Mouse (Mus musculus): Measurements from ENCODE around the gene Cdk17. TPM values are rescaled to one million over a fixed set of nuclear protein-coding genes. Genes with fewer than 3 reads are reported as not detected.
A peak's percentile ranks its signal among the peaks of the same experiment; 100 is the strongest.
"Not testable (repeated sequence)": the region's sequence is repeated elsewhere in the genome, so short reads cannot be mapped to it uniquely, and the experiment has no call there.

The Cdk17 gene
- polyA plus RNA-seq, 1 experiment from 2014 or later: 17.2 TPM

- H3K27me3 ChIP-seq: no peaks in the 10 kb centered on the region
- no peak overlapping the region for H3K9ac ChIP-seq
- ATAC-seq (replicated peaks; ENCODE audit: low FRiP score): no peak
- no peaks in the 10 kb centered on the region for H3K36me3 ChIP-seq
- no peak overlapping the region for H3K4me2 ChIP-seq
- no peak overlapping the region for H3K4me3 ChIP-seq (replicated peaks)
- no peaks in the 10 kb centered on the region for H3K9me3 ChIP-seq (replicated peaks)
- H3K27ac ChIP-seq: no peak overlapping the region
- no peaks in the 10 kb centered on the region for H3K4me1 ChIP-seq
- WGBS: 80% methylated on average over 10 of the region's 10 CpGs
These were observed 15.6 kb upstream of the Cdk17 start for GRCm38 (mm10) chr10:93145088-93145487.

- 85% methylated on average over 4 of the region's 4 CpGs for WGBS
- no peak overlapping the region for H3K4me2 ChIP-seq
- no peaks in the 10 kb centered on the region for H3K27me3 ChIP-seq
- no peak overlapping the region for H3K9ac ChIP-seq
- no peaks in the 10 kb centered on the region for H3K36me3 ChIP-seq
- ATAC-seq (replicated peaks; ENCODE audit: low FRiP score): no peak
- H3K4me3 ChIP-seq (replicated peaks): no peak overlapping the region
- H3K4me1 ChIP-seq: no peaks in the 10 kb centered on the region
- H3K27ac ChIP-seq: no peak overlapping the region
- no peaks in the 10 kb centered on the region for H3K9me3 ChIP-seq (replicated peaks)
These were observed 14.1 kb upstream of the Cdk17 start for GRCm38 (mm10) chr10:93146601-93147000.

GRCm38 (mm10) chr10:93147691-93148090 is 13.0 kb upstream of the Cdk17 start:
- no peak overlapping the region for H3K4me2 ChIP-seq
- no peak overlapping the region for H3K9ac ChIP-seq
- H3K27ac ChIP-seq: no peak overlapping the region
- H3K9me3 ChIP-seq (replicated peaks): no peaks in the 10 kb centered on the region
- ATAC-seq (replicated peaks; ENCODE audit: low FRiP score): no peak
- 86% methylated on average over 6 of the region's 6 CpGs for WGBS
- H3K4me3 ChIP-seq (replicated peaks): no peak overlapping the region
- no peaks in the 10 kb centered on the region for H3K36me3 ChIP-seq
- H3K4me1 ChIP-seq: no peaks in the 10 kb centered on the region
- no peaks in the 10 kb centered on the region for H3K27me3 ChIP-seq

GRCm38 (mm10) chr10:93149597-93149996 is 11.1 kb upstream of the Cdk17 start:
- H3K27me3 ChIP-seq: no peaks in the 10 kb centered on the region
- H3K9me3 ChIP-seq (replicated peaks): no peaks in the 10 kb centered on the region
- H3K4me3 ChIP-seq (replicated peaks): no peak overlapping the region
- ATAC-seq (replicated peaks; ENCODE audit: low FRiP score): no peak
- H3K4me2 ChIP-seq: no peak overlapping the region
- H3K27ac ChIP-seq: no peak overlapping the region
- H3K9ac ChIP-seq: no peak overlapping the region
- no peaks in the 10 kb centered on the region for H3K4me1 ChIP-seq
- H3K36me3 ChIP-seq: no peaks in the 10 kb centered on the region
- WGBS: 61% methylated on average over 1 of the region's 2 CpGs

GRCm38 (mm10) chr10:93151775-93152174 is 8.9 kb upstream of the Cdk17 start:
- Histone ChIP-seq H3K4me1 (no peaks in the 10 kb centered on the region), H3K9me3 (replicated peaks) (no peaks in the 10 kb centered on the region), H3K9ac (no peak overlapping the region), H3K27me3 (no peaks in the 10 kb centered on the region), H3K36me3 (no peaks in the 10 kb centered on the region), H3K4me3 (replicated peaks) (no peak overlapping the region), H3K27ac (no peak overlapping the region), H3K4me2 (no peak overlapping the region)
- WGBS: 76% methylated on average over 6 of the region's 6 CpGs
- ATAC-seq (replicated peaks; ENCODE audit: low FRiP score): no peak

- Histone ChIP-seq H3K4me1 (no peaks in the 10 kb centered on the region), H3K9ac (no peak overlapping the region), H3K27me3 (no peaks in the 10 kb centered on the region), H3K27ac (no peak overlapping the region), H3K4me3 (replicated peaks) (no peak overlapping the region), H3K9me3 (replicated peaks) (no peaks in the 10 kb centered on the region), H3K4me2 (no peak overlapping the region), H3K36me3 (no peaks in the 10 kb centered on the region)
- no peak for ATAC-seq (replicated peaks; ENCODE audit: low FRiP score)
- WGBS: 86% methylated on average over 5 of the region's 5 CpGs
These were observed 8.0 kb upstream of the Cdk17 start for GRCm38 (mm10) chr10:93152698-93153097.

- not testable (repeated sequence) for H3K27me3 ChIP-seq; ATAC-seq (replicated peaks; ENCODE audit: low FRiP score); H3K4me2 ChIP-seq; H3K9ac ChIP-seq; H3K9me3 ChIP-seq (replicated peaks); H3K4me1 ChIP-seq; H3K4me3 ChIP-seq (replicated peaks); H3K27ac ChIP-seq; H3K36me3 ChIP-seq
- WGBS: 93% methylated on average over 2 of the region's 2 CpGs
These were observed 7.3 kb upstream of the Cdk17 start for GRCm38 (mm10) chr10:93153404-93153803.

GRCm38 (mm10) chr10:93159651-93160496 is 801 bp upstream of the Cdk17 start:
- ATAC-seq (replicated peaks; ENCODE audit: low FRiP score): peak; percentile 78
- peak overlapping the region; percentile 46; the same call in 1 of the 2 replicates for H3K9ac ChIP-seq
- no peaks in the 10 kb centered on the region for H3K36me3 ChIP-seq
- WGBS: 20% methylated on average over 17 of the region's 17 CpGs
- peak overlapping the region; percentile 74 for H3K4me3 ChIP-seq (replicated peaks)
- H3K27ac ChIP-seq: peak overlapping the region; percentile 99
- no peaks in the 10 kb centered on the region for H3K27me3 ChIP-seq
- peaks cover 19% of the 10 kb centered on the region for H3K4me1 ChIP-seq
- peak overlapping the region; percentile 75 for H3K4me2 ChIP-seq
- H3K9me3 ChIP-seq (replicated peaks): no peaks in the 10 kb centered on the region

GRCm38 (mm10) chr10:93160497-93160806 is 223 bp upstream of the Cdk17 start:
- H3K27ac ChIP-seq: peak overlapping the region; percentile 99
- peaks cover 25% of the 10 kb centered on the region for H3K4me1 ChIP-seq
- H3K27me3 ChIP-seq: no peaks in the 10 kb centered on the region
- WGBS: under 1% methylated on average over 25 of the region's 26 CpGs
- peak overlapping the region; percentile 75 for H3K4me2 ChIP-seq
- peak overlapping the region; percentile 74 for H3K4me3 ChIP-seq (replicated peaks)
- ATAC-seq (replicated peaks; ENCODE audit: low FRiP score): peak; percentile 89
- peak overlapping the region; percentile 89 for H3K9ac ChIP-seq
- no peaks in the 10 kb centered on the region for H3K36me3 ChIP-seq
- H3K9me3 ChIP-seq (replicated peaks): no peaks in the 10 kb centered on the region

GRCm38 (mm10) chr10:93161511-93162275 is 1.0 kb downstream of the Cdk17 start:
- H3K4me1 ChIP-seq: peaks cover 37% of the 10 kb centered on the region
- peak overlapping the region; percentile 75 for H3K4me2 ChIP-seq
- no peaks in the 10 kb centered on the region for H3K9me3 ChIP-seq (replicated peaks)
- H3K9ac ChIP-seq: peak overlapping the region; percentile 89
- WGBS: under 1% methylated on average over 16 of the region's 33 CpGs
- H3K4me3 ChIP-seq (replicated peaks): peak overlapping the region; percentile 74
- H3K36me3 ChIP-seq: no peaks in the 10 kb centered on the region
- H3K27ac ChIP-seq: peak overlapping the region; percentile 99
- peak; percentile 52; the same call in 1 of the 2 replicates for ATAC-seq (replicated peaks; ENCODE audit: low FRiP score)
- H3K27me3 ChIP-seq: no peaks in the 10 kb centered on the region

- Histone ChIP-seq H3K4me3 (replicated peaks) (peak overlapping the region; percentile 74), H3K27ac (peak overlapping the region; percentile 99), H3K9ac (peak overlapping the region; percentile 89), H3K27me3 (no peaks in the 10 kb centered on the region), H3K4me1 (peaks cover 40% of the 10 kb centered on the region), H3K9me3 (replicated peaks) (no peaks in the 10 kb centered on the region), H3K36me3 (no peaks in the 10 kb centered on the region), H3K4me2 (peak overlapping the region; percentile 75)
- no peak for ATAC-seq (replicated peaks; ENCODE audit: low FRiP score)
- 18% methylated on average over 11 of the region's 11 CpGs for WGBS
These were observed 1.7 kb downstream of the Cdk17 start for GRCm38 (mm10) chr10:93162276-93162971.
